Mouse (Mus musculus): ENCODE results near the gene Nrxn1. TPM values are rescaled to one million over a fixed set of nuclear protein-coding genes. Genes with fewer than 3 reads are reported as not detected.

The Nrxn1 gene
- total RNA-seq, 2 experiments from 2014 or later: 0.42 to 3.4 TPM

GRCm38 (mm10) chr17:90995436-90995835, 97.4 kb downstream of the Nrxn1 start:
- ATAC-seq (replicated peaks; ENCODE audit: low FRiP score, poor library complexity, severe bottlenecking): no peak

GRCm38 (mm10) chr17:90994247-90994646, 98.6 kb downstream of the Nrxn1 start:
- no peak for ATAC-seq (replicated peaks; ENCODE audit: low FRiP score, poor library complexity, severe bottlenecking)

DNA sequence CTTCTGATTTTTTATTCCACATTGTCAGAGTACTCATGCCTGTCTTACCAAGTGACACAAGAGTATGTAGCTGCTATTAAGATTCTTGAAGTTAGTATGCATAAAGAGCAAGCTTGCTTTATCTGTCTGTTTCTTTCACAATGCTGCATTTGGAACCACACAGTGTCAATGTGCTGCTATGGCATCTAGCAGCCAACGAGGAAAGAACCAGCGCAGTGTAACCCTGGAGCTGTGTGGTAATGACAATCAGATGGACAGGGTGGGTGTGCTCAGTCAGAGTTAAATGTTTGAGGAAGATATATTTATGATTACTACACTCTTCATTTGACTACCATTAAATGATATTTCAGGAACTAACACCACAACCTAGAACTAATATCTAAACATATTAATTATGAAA, 102.1 kb downstream of the Nrxn1 start:
- no peak for ATAC-seq (replicated peaks; ENCODE audit: low FRiP score, poor library complexity, severe bottlenecking)

DNA sequence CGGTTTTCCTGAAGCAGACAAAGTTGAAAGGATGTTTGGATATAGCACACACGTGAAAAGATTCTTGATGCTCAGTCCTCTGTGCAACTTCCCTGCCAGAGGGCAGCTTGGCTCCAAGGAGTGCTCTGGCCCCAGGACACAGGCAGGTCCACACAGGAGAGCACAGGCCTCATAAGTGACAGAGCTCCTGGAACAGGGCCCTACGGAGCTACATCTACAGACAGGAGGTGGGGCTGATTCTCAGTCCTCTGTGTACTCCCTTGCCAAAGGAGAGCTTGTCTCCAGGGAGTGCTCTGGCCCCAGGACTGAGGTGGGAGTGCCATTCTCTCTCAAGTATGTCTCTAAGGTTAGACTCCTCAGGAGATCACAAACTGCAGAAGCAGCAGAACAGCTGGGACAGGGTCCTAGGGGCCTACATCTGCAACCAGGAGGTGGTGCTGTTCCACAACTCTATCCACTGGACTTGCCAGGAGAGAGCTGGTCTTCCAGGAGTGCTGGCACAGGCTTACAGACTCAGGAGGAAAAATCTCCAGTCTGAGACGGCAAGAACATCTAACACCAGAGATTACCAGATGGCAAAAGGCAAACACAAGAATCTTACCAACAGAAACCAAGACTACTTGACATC, 129.9 kb downstream of the Nrxn1 start:
- ATAC-seq (replicated peaks; ENCODE audit: low FRiP score, poor library complexity, severe bottlenecking): no peak

- no peak for ATAC-seq (replicated peaks; ENCODE audit: low FRiP score, poor library complexity, severe bottlenecking)
Measured at GRCm38 (mm10) chr17:90955221-90955620, 137.7 kb downstream of the Nrxn1 start.

- no peak for ATAC-seq (replicated peaks; ENCODE audit: low FRiP score, poor library complexity, severe bottlenecking)
Measured at GRCm38 (mm10) chr17:90934929-90935328, 157.9 kb downstream of the Nrxn1 start.

DNA sequence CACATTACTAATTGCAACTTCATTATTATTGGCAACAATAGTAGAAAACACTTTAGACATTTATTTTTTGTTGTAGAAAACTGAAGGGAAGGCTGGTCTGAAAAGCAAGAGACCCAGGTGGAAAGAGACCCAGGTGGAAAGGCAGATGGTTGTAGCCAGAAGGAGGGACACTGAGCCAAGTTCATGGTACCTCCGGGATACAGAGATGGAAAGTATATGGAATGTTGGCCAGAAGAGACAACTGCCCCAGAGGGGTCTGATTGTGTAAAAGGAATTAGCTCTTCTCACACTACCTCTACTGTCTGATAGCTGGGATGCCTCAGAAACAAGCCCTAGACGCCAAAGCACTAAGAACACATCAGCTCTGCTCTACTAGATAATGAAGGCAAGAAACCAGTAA, 179.6 kb downstream of the Nrxn1 start:
- no peak for ATAC-seq (replicated peaks; ENCODE audit: low FRiP score, poor library complexity, severe bottlenecking)

DNA sequence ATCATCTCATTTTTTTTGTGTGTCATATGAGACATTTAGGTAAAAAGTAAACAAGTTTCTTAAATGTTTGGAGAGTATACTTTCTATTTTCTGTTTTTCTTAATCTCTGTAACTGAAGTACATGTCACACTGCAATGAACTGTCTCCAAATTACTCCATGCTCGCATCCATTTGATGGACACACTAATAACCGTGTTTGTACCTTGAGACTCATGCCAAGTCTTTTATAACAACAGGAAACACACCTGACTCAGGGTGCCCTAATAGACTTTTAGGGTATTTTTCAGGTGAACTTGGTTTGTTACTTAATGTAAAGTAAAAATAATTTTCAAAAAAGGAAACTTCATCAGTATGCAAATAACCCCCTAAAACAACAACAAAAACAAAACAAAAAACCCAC, 180.1 kb downstream of the Nrxn1 start:
- no peak for ATAC-seq (replicated peaks; ENCODE audit: low FRiP score, poor library complexity, severe bottlenecking)

GRCm38 (mm10) chr17:90912341-90912740, 180.5 kb downstream of the Nrxn1 start:
- no peak for ATAC-seq (replicated peaks; ENCODE audit: low FRiP score, poor library complexity, severe bottlenecking)

- ATAC-seq (replicated peaks; ENCODE audit: low FRiP score, poor library complexity, severe bottlenecking): no peak
Measured at GRCm38 (mm10) chr17:90906118-90907093, 186.5 kb downstream of the Nrxn1 start.

DNA sequence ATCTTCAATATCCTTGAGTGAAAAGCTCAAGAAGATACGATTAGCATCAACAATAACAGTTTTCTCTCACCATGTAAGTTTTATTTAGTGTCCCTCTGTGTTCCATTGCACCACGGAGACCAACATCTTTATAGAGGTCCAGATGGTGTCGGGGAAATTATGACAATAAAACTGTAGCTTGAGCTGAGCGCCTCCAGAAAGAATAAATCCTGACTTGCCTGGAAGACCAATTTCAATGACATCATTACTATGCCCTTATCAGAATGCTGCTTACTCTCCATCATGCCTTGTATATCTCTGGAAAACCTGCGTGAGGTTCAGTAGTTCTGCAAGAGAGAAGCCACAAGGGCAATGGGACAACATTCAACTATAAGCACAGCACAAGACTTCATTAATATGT, 187.7 kb downstream of the Nrxn1 start:
- no peak for ATAC-seq (replicated peaks; ENCODE audit: low FRiP score, poor library complexity, severe bottlenecking)

GRCm38 (mm10) chr17:90892327-90893259, 200.3 kb downstream of the Nrxn1 start:
- ATAC-seq (replicated peaks; ENCODE audit: low FRiP score, poor library complexity, severe bottlenecking): no peak

DNA sequence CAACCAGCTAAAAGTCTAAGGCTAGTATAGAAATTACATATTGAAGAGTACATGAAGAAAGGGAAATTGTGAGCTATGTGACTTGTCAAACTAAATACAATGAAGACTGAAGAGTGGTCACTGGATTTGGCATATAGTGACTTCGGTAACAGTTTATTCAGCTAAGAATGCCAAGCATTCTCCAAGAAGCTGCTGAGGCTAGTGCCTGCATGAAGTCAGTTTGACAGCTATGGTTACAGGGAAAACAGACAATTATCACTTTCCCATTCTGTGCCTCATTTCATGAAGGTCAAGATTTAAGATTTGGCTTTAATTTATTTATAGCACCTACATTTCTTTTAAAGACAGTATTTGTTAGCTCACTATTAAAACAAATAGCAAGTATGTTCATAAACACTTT, 201.2 kb downstream of the Nrxn1 start:
- no peak for ATAC-seq (replicated peaks; ENCODE audit: low FRiP score, poor library complexity, severe bottlenecking)

GRCm38 (mm10) chr17:90857225-90857624, 235.6 kb downstream of the Nrxn1 start:
- no peak for ATAC-seq (replicated peaks; ENCODE audit: low FRiP score, poor library complexity, severe bottlenecking)

DNA sequence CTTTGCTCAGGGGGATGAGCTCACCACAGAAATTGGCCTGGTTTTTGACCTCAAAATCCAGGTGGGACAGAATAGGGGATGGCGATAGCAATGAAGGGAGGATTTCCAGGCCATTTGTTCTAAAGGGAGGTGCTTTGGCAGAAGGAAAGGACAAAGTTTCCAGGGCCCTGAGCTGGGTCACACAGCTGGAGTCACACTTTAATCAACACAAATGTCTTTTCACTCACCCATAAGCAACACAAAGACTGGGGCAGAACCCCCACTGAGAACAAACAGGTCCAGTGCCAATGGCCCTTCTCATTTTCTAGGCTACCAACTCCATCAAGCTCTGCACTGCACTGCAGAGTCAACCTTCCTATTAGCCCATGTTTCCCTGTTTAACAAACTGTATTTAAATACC, 249.0 kb downstream of the Nrxn1 start:
- no peak for ATAC-seq (replicated peaks; ENCODE audit: low FRiP score, poor library complexity, severe bottlenecking)

- ATAC-seq (replicated peaks; ENCODE audit: low FRiP score, poor library complexity, severe bottlenecking): no peak
Measured at GRCm38 (mm10) chr17:90843072-90843611, 249.7 kb downstream of the Nrxn1 start.

DNA sequence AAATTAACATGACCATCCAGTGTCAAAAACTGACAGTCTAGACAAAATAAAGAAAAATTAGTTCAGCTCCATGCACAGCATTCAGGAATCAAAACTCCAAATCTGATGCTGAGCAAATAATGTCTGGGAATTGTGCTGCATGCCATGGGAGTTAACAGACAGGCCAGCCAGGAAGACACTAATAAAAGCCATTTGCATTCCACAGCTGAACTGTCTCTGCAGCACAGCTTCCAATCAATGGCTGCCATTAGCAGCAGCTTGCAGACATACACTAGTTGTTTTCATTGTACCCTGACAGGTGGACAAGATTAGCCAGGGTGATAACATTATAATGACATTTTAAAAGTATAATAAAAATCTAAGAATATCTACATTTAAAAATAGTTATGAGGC, 255.9 kb downstream of the Nrxn1 start:
- ATAC-seq (replicated peaks; ENCODE audit: low FRiP score, poor library complexity, severe bottlenecking): no peak

DNA sequence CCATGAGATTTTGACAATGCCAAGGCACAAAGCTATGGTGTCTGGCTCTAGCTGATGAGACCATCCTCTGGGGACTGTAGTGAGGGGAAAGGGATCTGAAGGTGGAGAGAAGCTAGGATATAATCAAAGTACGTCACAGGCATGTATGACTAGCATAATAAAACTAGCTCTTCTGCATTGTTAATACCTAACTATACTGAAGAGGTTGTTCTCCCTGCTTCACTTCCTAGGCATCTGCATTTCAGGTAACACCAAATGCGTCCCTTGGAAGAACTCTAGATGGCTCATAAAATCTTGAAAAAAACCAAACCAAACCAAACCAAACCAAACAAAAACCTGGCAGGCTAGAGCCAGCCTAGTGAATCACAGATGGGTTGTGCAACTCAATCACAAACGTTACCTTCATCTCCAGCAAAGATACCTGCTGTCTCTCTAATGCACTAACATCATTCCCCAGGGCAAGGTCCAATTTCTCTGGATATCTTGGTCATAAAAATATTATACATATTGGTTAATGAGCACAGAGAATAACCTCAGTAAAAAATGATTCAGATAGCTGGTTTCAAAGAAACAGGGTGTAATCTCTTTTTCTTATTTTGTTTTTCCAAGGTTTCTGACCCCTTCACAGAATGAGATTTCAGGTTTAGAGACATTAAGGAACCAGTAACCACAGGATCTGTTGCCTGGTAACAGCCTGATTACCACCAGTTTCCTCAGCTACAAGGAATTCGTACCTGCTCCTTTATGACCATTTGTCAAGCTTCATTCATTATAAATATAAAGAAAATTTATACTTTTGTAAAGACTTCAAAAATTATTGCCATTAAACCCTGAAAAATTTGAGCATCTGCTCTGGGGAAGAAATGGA, 256.5 kb downstream of the Nrxn1 start:
- no peak for ATAC-seq (replicated peaks; ENCODE audit: low FRiP score, poor library complexity, severe bottlenecking)

GRCm38 (mm10) chr17:90818340-90818739, 274.5 kb downstream of the Nrxn1 start:
- ATAC-seq (replicated peaks; ENCODE audit: low FRiP score, poor library complexity, severe bottlenecking): no peak

Measured in erythroid progenitor cell, adult 5-6 weeks (primary cell).